Mouse (Mus musculus): ENCODE measurements around the gene Ltbp4. TPM values are rescaled to one million over a fixed set of nuclear protein-coding genes. Genes with fewer than 3 reads are reported as not detected.

The Ltbp4 gene
- polyA plus RNA-seq, 1 experiment from 2014 or later = 4.6 TPM

DNA sequence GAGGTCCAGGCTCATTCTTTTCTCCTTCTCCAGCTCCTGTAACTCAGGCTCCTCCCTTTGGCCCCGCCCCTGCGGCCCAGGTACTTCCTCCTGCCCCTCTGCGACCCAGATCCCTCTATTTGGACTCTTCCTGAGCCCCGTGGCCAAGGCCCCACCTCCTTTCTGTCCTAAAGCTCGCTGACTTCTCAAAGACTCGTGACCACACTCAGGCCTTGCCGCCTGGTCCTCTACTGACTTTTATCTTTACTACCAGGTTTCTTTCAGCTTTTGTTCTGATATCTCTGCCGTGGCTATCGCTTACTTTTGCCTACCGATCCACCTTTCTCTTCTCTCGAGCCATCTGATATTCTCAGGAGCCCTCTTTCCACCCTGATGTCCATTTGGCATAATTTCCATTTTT lies 30.5 kb upstream of the Ltbp4 start:
- no peak overlapping the region for H3K4me3 ChIP-seq (replicated peaks)
- peaks cover 21% of the 10 kb centered on the region; the same call in 1 of the 2 replicates for H3K4me1 ChIP-seq (replicated peaks)
- H3K9me3 ChIP-seq (replicated peaks) = no peaks in the 10 kb centered on the region
- H3K27ac ChIP-seq (replicated peaks) = no peak overlapping the region
- ATAC-seq (ENCODE audit: insufficient read depth) = no peak
- H3K4me2 ChIP-seq = no peak overlapping the region
- no peaks in the 10 kb centered on the region for H3K36me3 ChIP-seq (replicated peaks)
- peaks cover 100% of the 10 kb centered on the region for H3K27me3 ChIP-seq
- H3K9ac ChIP-seq = no peak overlapping the region
- 5% methylated on average over 11 of the region's 11 CpGs for WGBS (ENCODE audit: insufficient replicate concordance)

DNA sequence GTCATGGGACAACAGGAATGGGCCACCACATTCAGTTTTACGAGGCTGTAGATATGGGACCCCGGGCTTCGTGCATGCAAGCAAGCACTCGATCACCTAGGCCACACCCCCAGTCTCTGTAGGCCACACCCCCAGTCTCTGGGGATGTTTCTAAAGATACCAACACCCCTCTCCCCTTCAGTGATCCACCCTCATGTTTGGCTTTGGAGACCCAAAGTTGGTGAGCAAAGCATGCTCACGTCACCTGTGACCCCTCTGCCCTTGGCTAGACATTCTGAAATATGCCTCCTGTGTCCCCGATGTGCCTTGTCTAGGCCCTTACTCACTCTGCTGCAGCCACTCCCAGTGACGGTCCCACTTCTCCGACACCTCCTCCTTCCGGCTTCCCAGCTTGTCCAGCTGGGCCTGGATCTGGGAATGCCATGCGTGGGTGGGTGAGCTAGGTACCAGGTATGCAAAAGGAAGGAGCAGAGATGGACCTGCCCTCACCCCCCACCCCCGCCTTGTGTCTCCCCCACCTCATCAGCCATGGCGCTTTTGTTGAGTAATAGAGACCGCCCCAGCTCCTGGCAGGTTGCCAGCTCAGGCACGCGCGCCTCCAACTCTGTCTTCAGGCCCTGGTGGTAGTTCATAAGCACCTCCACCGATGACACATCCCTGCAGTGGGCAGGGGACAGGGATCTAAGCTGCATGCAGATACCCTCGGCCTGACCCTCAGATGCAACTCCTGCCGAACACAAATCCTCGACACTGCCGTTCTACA lies 28.8 kb upstream of the Ltbp4 start:
- Histone ChIP-seq H3K36me3 (replicated peaks) (no peaks in the 10 kb centered on the region), H3K27ac (replicated peaks) (no peak overlapping the region), H3K27me3 (peaks cover 98% of the 10 kb centered on the region), H3K4me1 (replicated peaks) (peaks cover 25% of the 10 kb centered on the region), H3K9me3 (replicated peaks) (no peaks in the 10 kb centered on the region), H3K4me3 (replicated peaks) (no peak overlapping the region), H3K4me2 (no peak overlapping the region), H3K9ac (no peak overlapping the region)
- ATAC-seq (ENCODE audit: insufficient read depth) = no peak
- WGBS (ENCODE audit: insufficient replicate concordance) = 41% methylated on average over 21 of the region's 21 CpGs

DNA sequence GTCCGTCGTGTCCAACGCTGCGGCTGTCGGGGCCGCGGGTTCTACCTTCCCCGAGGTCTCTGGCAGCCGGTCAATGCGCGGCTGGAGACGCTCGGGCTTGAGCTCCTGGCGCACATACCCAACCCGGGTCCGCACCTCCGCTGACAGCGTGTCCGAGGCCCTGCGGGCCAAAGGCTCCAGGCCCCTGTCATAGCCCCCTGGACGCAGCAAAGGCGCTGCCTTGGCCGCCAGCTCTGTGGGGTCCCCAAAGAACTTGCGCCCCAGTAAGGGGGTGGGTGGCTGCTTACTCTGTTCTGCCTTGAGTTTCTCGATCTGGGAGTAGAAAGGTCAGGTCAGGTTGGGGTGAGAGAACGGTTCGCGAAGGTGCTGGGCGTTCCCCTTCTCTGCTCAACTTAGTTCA lies 26.9 kb upstream of the Ltbp4 start:
- Histone ChIP-seq H3K27me3 (peaks cover 83% of the 10 kb centered on the region), H3K36me3 (replicated peaks) (no peaks in the 10 kb centered on the region), H3K27ac (replicated peaks) (no peak overlapping the region), H3K9me3 (replicated peaks) (no peaks in the 10 kb centered on the region), H3K4me2 (peak overlapping the region; percentile 18; the same call in 1 of the 2 replicates), H3K4me1 (replicated peaks) (peaks cover 32% of the 10 kb centered on the region), H3K9ac (no peak overlapping the region), H3K4me3 (replicated peaks) (no peak overlapping the region)
- WGBS (ENCODE audit: insufficient replicate concordance) = 6% methylated on average over 29 of the region's 29 CpGs
- ATAC-seq (ENCODE audit: insufficient read depth) = no peak

DNA sequence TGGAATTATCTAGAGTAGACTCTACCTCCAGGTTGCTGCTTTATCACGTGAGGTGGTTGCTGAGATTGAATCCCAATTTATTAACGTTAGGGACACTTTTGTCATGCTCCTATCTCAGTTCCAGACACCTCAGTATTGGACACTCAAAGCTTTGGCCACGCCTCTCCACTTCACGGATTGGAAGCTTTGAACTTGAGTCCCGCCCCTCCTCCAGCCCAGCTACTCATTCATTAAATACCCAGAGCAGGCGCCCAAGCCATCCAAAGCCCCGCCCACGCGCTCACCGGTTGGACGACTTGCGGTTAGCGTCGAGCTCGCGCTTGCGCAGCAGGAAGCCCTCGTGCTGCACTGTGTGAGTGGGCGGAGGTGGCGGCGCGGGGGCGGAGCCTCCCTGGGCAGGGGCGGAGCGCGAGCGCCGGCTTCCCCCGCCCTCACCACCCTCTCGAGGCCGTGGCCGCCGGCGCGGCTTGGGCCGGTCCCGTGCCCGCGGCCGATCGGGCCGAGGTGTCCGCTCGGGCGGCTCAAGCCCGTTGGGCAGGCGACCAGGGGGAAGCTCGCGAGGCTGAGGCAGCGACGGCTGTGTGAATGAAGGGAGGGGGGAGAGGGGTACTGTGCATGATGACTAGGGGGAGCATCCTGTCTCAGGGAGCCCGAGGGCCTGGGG lies 23.9 kb upstream of the Ltbp4 start:
- H3K9ac ChIP-seq = peak overlapping the region; percentile 43; the same call in 1 of the 2 replicates
- ATAC-seq (ENCODE audit: insufficient read depth) = peak; percentile 89
- H3K4me2 ChIP-seq = peak overlapping the region; percentile 82
- H3K27ac ChIP-seq (replicated peaks) = no peak overlapping the region
- H3K9me3 ChIP-seq (replicated peaks) = no peaks in the 10 kb centered on the region
- no peaks in the 10 kb centered on the region for H3K36me3 ChIP-seq (replicated peaks)
- WGBS (ENCODE audit: insufficient replicate concordance) = under 1% methylated on average over 52 of the region's 52 CpGs
- peak overlapping the region; percentile 48 for H3K4me3 ChIP-seq (replicated peaks)
- H3K27me3 ChIP-seq = peaks cover 70% of the 10 kb centered on the region
- H3K4me1 ChIP-seq (replicated peaks) = peaks cover 40% of the 10 kb centered on the region

DNA sequence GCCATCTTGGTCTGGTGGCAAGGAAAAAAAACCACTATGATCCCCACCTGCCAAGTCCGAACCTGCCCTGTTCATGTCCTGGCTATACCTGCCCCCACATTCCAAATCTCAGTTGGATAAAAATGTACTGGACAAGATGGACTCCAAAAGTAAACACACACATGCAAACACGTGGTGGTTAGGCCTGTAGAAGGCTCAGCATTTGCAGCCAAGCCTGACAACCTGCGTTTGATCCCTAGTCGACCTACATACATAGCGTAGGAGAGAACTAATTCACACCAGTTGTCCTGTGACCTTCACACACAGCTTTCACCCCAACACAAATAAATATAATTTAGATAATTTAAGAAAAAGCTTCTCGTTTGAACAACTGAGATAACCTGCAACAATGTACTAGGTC lies 23.3 kb upstream of the Ltbp4 start:
- Histone ChIP-seq H3K4me1 (replicated peaks) (peaks cover 43% of the 10 kb centered on the region), H3K4me3 (replicated peaks) (no peak overlapping the region), H3K9ac (no peak overlapping the region), H3K9me3 (replicated peaks) (no peaks in the 10 kb centered on the region), H3K36me3 (replicated peaks) (no peaks in the 10 kb centered on the region), H3K27ac (replicated peaks) (no peak overlapping the region), H3K4me2 (peak overlapping the region; percentile 82), H3K27me3 (peaks cover 64% of the 10 kb centered on the region)
- WGBS (ENCODE audit: insufficient replicate concordance) = 48% methylated on average over 6 of the region's 6 CpGs
- no peak for ATAC-seq (ENCODE audit: insufficient read depth)

DNA sequence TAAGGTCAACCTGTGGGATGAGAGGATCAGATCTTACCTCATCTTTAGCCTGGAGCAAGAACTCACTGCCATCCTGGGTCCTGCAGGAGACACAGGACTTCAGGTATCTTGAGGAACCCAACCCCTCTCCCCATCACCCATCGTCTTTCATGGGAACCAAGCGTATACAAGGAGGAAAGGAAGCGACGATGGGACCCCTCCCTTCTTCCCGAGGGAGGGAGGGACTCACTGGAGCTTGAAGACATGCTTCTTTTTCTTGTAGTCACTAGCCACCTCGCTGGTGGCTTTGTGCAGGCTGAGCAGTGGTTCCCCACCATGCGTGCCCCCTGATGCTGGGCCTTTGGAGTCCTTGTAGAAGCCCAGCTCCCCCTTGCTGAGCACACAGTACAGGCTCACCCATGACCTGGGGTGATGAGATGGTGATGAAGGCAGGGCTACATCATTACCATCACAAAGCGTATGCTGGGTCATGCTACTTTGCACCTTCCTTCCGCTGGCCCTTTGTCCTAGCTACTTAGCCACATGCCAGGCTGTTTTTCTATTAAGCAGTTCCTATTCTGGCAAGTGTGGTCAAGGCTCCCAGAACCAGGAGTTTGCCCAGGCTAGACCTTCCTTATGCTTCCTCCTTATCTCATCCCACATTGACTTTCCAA lies 22.3 kb upstream of the Ltbp4 start:
- WGBS (ENCODE audit: insufficient replicate concordance) = 75% methylated on average over 9 of the region's 9 CpGs
- Histone ChIP-seq H3K9ac (no peak overlapping the region), H3K4me2 (no peak overlapping the region), H3K36me3 (replicated peaks) (no peaks in the 10 kb centered on the region), H3K4me3 (replicated peaks) (no peak overlapping the region), H3K27me3 (peaks cover 55% of the 10 kb centered on the region), H3K27ac (replicated peaks) (no peak overlapping the region), H3K4me1 (replicated peaks) (peaks cover 52% of the 10 kb centered on the region), H3K9me3 (replicated peaks) (no peaks in the 10 kb centered on the region)
- ATAC-seq (ENCODE audit: insufficient read depth) = no peak

DNA sequence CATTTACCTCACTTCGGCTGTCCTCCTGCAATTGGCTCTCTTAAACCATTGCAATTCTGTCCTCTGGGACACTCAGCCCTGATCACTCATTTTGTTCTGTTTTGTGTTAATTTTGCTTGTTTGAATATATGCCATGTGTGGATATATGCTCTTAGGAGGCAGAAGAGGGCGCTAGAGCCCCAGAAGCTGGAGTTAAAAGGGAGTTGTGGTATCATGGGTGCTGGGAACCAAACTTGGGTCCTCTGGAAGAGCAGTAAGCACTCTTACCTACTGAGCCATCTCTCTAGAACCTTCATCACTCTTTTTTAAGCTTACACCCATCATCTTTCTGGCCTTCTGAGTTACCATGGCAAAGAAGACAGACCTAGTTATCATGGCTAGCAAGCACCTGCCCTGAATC lies 21.7 kb upstream of the Ltbp4 start:
- H3K27ac ChIP-seq (replicated peaks) = no peak overlapping the region
- no peaks in the 10 kb centered on the region for H3K36me3 ChIP-seq (replicated peaks)
- H3K9ac ChIP-seq = no peak overlapping the region
- peaks cover 56% of the 10 kb centered on the region for H3K4me1 ChIP-seq (replicated peaks)
- H3K27me3 ChIP-seq = peaks cover 48% of the 10 kb centered on the region
- ATAC-seq (ENCODE audit: insufficient read depth) = no peak
- no peak overlapping the region for H3K4me3 ChIP-seq (replicated peaks)
- 64% methylated on average over 2 of the region's 2 CpGs for WGBS (ENCODE audit: insufficient replicate concordance)
- H3K9me3 ChIP-seq (replicated peaks) = no peaks in the 10 kb centered on the region
- H3K4me2 ChIP-seq = no peak overlapping the region

DNA sequence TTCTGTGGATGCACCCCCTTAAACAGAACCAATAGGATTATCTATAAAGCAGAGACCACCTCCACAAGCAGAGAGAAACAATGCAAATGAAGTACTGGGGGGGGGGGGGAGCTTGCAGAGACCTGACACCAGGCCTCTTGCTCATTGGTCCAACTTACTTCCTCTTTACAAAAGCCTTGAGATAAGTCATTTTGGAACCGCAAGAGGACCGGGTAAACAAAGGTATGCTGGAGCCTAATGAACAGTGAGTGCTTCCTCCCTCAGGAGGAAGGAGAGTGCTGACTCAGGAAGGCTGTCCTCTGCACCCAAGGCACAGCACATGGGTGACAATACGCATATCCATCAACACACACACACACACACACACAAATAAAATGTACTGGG lies 20.1 kb upstream of the Ltbp4 start:
- no peak overlapping the region for H3K9ac ChIP-seq
- no peaks in the 10 kb centered on the region for H3K9me3 ChIP-seq (replicated peaks)
- 3% methylated on average over 3 of the region's 3 CpGs for WGBS (ENCODE audit: insufficient replicate concordance)
- H3K36me3 ChIP-seq (replicated peaks) = 0 out of 2 replicates have a peak, but pooled peaks cover 8% of the 10 kb centered on the region
- H3K27ac ChIP-seq (replicated peaks) = peak overlapping the region; percentile 80
- peaks cover 32% of the 10 kb centered on the region for H3K27me3 ChIP-seq
- H3K4me3 ChIP-seq (replicated peaks) = peak overlapping the region; percentile 83
- H3K4me2 ChIP-seq = peak overlapping the region; percentile 90
- H3K4me1 ChIP-seq (replicated peaks) = peaks cover 57% of the 10 kb centered on the region
- no peak for ATAC-seq (ENCODE audit: insufficient read depth)

DNA sequence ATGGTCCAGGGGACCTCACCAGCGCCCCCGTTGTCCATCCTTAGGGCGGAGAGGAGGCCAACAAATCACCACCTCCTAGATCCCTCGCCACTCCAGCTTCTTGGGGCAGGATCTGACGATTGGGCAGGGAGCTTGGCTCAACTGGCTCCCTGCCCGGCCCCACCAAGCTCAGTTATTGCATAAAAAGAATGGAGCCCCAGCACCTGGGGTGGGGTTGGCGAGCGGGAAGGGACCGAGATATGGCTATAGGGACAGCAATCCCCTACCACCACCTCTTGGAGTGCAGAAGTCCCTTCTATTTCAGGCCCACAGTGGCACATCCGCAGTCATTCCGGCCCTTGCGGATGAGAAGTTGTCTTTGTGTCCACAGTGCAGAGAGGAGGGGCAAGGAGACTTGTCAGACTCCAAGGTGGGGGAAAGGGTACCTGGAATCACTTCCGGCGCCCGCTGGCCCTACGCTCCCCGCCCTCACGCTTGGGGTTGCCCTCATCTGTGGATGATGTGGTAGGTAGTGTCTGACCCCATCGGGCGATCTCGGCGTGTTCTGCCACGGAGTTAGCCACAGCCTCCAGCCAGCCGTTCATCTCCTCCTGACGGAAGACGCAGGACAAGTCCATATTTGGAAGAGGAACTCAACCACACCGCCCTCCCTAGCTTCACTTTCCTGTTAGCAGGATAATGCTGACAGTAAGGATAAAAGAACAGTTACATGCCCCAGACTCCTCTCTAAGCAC lies 19.5 kb upstream of the Ltbp4 start, which contains the start of gene Gm20479:
Gene Gm20479, minus strand, starts transcription at position 559 of the 734 bp plus-strand sequence.
- WGBS (ENCODE audit: insufficient replicate concordance) = 4% methylated on average over 27 of the region's 27 CpGs
- no peak for ATAC-seq (ENCODE audit: insufficient read depth)
- Histone ChIP-seq H3K4me2 (peak within 1 kb of the TSS; percentile 90), H3K9ac (peak within 1 kb of the TSS; percentile 65), H3K9me3 (replicated peaks) (no peaks in the 10 kb centered on the region), H3K27ac (replicated peaks) (peak within 1 kb of the TSS; percentile 80), H3K4me1 (replicated peaks) (peaks cover 58% of the 10 kb centered on the region), H3K4me3 (replicated peaks) (peak within 1 kb of the TSS; percentile 83), H3K27me3 (peaks cover 27% of the 10 kb centered on the region), H3K36me3 (replicated peaks) (peaks cover 11% of the 10 kb centered on the region; the same call in 1 of the 2 replicates)

DNA sequence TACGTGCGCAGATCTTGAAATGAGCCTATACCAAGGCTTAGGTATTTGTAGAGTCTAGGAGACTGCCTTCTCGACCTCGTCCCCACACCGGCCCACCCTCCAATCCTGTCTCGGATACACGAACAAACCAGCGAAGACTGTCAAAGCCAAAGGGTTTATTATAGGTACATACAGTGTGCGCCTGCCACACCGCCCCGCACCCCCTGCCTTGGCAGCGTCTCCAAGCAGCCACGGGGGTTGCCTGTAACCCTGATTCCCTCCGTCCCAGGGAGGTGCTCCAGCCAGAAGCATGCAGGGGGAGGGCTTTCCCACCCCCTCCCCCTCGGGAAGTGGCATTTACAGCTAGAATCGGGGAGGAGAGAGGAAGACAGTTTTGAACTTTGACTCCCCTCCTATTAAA lies 18.8 kb upstream of the Ltbp4 start:
- Histone ChIP-seq H3K9ac (peak overlapping the region; percentile 65), H3K4me2 (peak overlapping the region; percentile 90), H3K4me3 (replicated peaks) (peak overlapping the region; percentile 83), H3K9me3 (replicated peaks) (no peaks in the 10 kb centered on the region), H3K36me3 (replicated peaks) (peaks cover 11% of the 10 kb centered on the region; the same call in 1 of the 2 replicates), H3K4me1 (replicated peaks) (peaks cover 51% of the 10 kb centered on the region), H3K27ac (replicated peaks) (peak overlapping the region; percentile 80), H3K27me3 (peaks cover 21% of the 10 kb centered on the region)
- ATAC-seq (ENCODE audit: insufficient read depth) = peak; percentile 16
- WGBS (ENCODE audit: insufficient replicate concordance) = 1% methylated on average over 16 of the region's 16 CpGs

All from liver, embryonic 15.5 days (tissue).